19 mouse cellular contexts compared by ENCODE assay signal in the genomic region with DNA sequence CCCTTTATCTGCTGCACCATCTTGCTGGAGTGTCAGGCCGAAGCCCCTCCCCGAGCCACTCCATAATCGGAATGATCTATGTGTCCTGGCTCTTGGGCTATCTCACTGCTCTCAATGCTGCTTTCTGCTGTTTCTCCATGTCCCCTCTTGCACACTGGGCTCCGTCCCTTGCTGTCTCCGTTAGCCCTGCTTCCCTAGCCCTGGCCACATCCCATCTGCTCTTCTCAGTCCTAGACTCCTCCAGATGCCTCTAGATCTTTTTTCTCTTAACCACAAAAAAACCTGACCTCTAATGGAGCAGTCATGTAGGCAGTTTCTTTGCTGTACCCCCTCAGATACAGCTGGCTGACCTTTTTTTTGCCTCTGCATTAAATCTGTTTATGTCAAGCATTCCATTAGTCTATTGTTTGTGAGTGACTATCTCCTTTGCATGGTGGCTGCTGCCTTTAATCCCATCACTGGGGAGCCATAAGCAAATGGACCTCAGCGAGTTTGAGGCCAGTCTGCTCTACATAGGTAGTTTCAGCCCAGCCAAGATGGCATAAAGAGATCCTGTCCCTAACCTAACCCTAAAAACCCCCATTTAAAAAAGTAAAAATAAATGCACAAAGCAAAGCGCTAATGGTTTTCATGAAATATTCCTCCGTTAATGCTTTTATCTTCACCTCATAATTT. TPM values are rescaled to one million over a fixed set of nuclear protein-coding genes. Genes with fewer than 3 reads are reported as not detected.
DNase-seq lines count a peak whose midpoint lies in the region; ATAC-seq and TF ChIP-seq lines count a peak whose summit lies in the region.
"Had no signal": no experiment of that assay in that cellular context is flagged by ENCODE, and none has a peak within 500 bp of the region (broad histone marks: within the 10 kb centered on the region; RNA-seq: fewer than 3 reads in every experiment).

No protein-coding gene starts in this region.

- peaks cover 63% of the 10 kb centered on the region for H3K4me1 ChIP-seq in E14TG2a.4 (replicated peaks; ENCODE audit: low read depth, low read length)
- peaks cover 10% of the 10 kb centered on the region; the same call in 1 of the 2 replicates for H3K4me1 ChIP-seq in forebrain, embryonic 11.5 days (replicated peaks; ENCODE audit: control insufficient read depth, insufficient read depth, low read length)
- H3K4me1 ChIP-seq in hindbrain, embryonic 13.5 days (replicated peaks): peaks cover 14% of the 10 kb centered on the region
- H3K4me1 ChIP-seq in midbrain, embryonic 15.5 days: peaks cover 14% of the 10 kb centered on the region
- no peaks in the 10 kb centered on the region for H3K4me1 ChIP-seq in intestine, embryonic 15.5 days (replicated peaks)
- H3K4me1 ChIP-seq: embryonic facial prominence, embryonic 15.5 days; heart, embryonic 15.5 days; limb, embryonic 10.5 days had no signal

- peak overlapping the region; percentile 57 for H3K27ac ChIP-seq in forebrain, embryonic 11.5 days (ENCODE audit: low read depth, low read length)
- peak overlapping the region; percentile 77 for H3K27ac ChIP-seq in hindbrain, embryonic 13.5 days
- peak overlapping the region; percentile 84 for H3K27ac ChIP-seq in midbrain, embryonic 15.5 days
- H3K27ac ChIP-seq in intestine, embryonic 15.5 days: no peak overlapping the region
- H3K27ac ChIP-seq: embryonic facial prominence, embryonic 15.5 days; heart, embryonic 15.5 days; limb, embryonic 10.5 days; liver, embryonic 14.5 days had no signal

- peak; percentile 49 for ATAC-seq in forebrain, embryonic 11.5 days (replicated peaks; ENCODE audit: low FRiP score)
- ATAC-seq in hindbrain, embryonic 13.5 days (ENCODE audit: low FRiP score): peak; percentile 47
- ATAC-seq in midbrain, embryonic 15.5 days (replicated peaks): peak; percentile 62
- ATAC-seq in erythroid progenitor cell, adult 5-6 weeks (replicated peaks; ENCODE audit: low FRiP score, poor library complexity, severe bottlenecking): no peak
- ATAC-seq in intestine, embryonic 15.5 days: no peak

- no peaks in the 10 kb centered on the region for H3K36me3 ChIP-seq in E14TG2a.4 (ENCODE audit: insufficient read depth, low read length)
- H3K36me3 ChIP-seq in forebrain, embryonic 11.5 days (ENCODE audit: control insufficient read depth, insufficient read depth, low read length): no peaks in the 10 kb centered on the region
- no peaks in the 10 kb centered on the region for H3K36me3 ChIP-seq in hindbrain, embryonic 13.5 days
- no peaks in the 10 kb centered on the region for H3K36me3 ChIP-seq in midbrain, embryonic 15.5 days (replicated peaks)
- no peaks in the 10 kb centered on the region for H3K36me3 ChIP-seq in intestine, embryonic 15.5 days
- H3K36me3 ChIP-seq: embryonic facial prominence, embryonic 15.5 days; heart, embryonic 15.5 days; limb, embryonic 10.5 days had no signal

- no peaks in the 10 kb centered on the region for H3K9me3 ChIP-seq in E14TG2a.4 (ENCODE audit: low read length)
- no peaks in the 10 kb centered on the region for H3K9me3 ChIP-seq in forebrain, embryonic 11.5 days (ENCODE audit: control insufficient read depth, low read length)
- no peaks in the 10 kb centered on the region for H3K9me3 ChIP-seq in hindbrain, embryonic 13.5 days
- no peaks in the 10 kb centered on the region for H3K9me3 ChIP-seq in midbrain, embryonic 15.5 days
- H3K9me3 ChIP-seq in intestine, embryonic 15.5 days: no peaks in the 10 kb centered on the region
- H3K9me3 ChIP-seq: embryonic facial prominence, embryonic 15.5 days; heart, embryonic 15.5 days; limb, embryonic 10.5 days had no signal

- peak overlapping the region; percentile 31; the same call in 1 of the 2 replicates for H3K4me2 ChIP-seq in forebrain, embryonic 11.5 days (ENCODE audit: low read depth, low read length, severe bottlenecking)
- H3K4me2 ChIP-seq in hindbrain, embryonic 13.5 days: peak overlapping the region; percentile 35
- H3K4me2 ChIP-seq in midbrain, embryonic 15.5 days: peak overlapping the region; percentile 37
- no peak overlapping the region for H3K4me2 ChIP-seq in intestine, embryonic 15.5 days (replicated peaks)
- H3K4me2 ChIP-seq: embryonic facial prominence, embryonic 15.5 days; heart, embryonic 15.5 days had no signal

- no peak for TF ChIP-seq CTCF in E14TG2a.4 (conservative IDR thresholded peaks at IDR 0.05; ENCODE audit: low read length)

- no peak for DNase-seq in forebrain, embryonic 11.5 days (ENCODE audit: low spot score)
- no peak for DNase-seq in lung, postnatal 14 days
- DNase-seq in heart, postnatal 4 days: no peak
- DNase-seq: adrenal gland, postnatal 10 days; cerebellum, postnatal 14 days; kidney, postnatal 10 days; lung, postnatal 36 days; spleen, adult 18-20 months; thymus, postnatal 25 days had no signal

- H3K4me3 ChIP-seq in E14TG2a.4 (replicated peaks; ENCODE audit: low read length): 0 out of 2 replicates have a peak overlapping the region, but pooled peaks have one; percentile 10
- no peak overlapping the region for H3K4me3 ChIP-seq in forebrain, embryonic 11.5 days (ENCODE audit: low read depth, low read length)
- no peak overlapping the region for H3K4me3 ChIP-seq in hindbrain, embryonic 13.5 days
- no peak overlapping the region for H3K4me3 ChIP-seq in midbrain, embryonic 15.5 days
- H3K4me3 ChIP-seq in intestine, embryonic 15.5 days (replicated peaks): no peak overlapping the region
- H3K4me3 ChIP-seq: embryonic facial prominence, embryonic 15.5 days; heart, embryonic 15.5 days; limb, embryonic 10.5 days had no signal

- WGBS in forebrain, embryonic 11.5 days: 30% methylated on average over 8 of the region's 8 CpGs
- WGBS in hindbrain, embryonic 13.5 days: 55% methylated on average over 8 of the region's 8 CpGs
- 32% methylated on average over 8 of the region's 8 CpGs for WGBS in midbrain, embryonic 15.5 days
- 62% methylated on average over 8 of the region's 8 CpGs for WGBS in intestine, embryonic 15.5 days

- no peaks in the 10 kb centered on the region for H3K27me3 ChIP-seq in E14TG2a.4 (ENCODE audit: insufficient read depth, low read length)
- H3K27me3 ChIP-seq in forebrain, embryonic 11.5 days (ENCODE audit: control insufficient read depth, insufficient read depth, low read length): no peaks in the 10 kb centered on the region
- H3K27me3 ChIP-seq in hindbrain, embryonic 13.5 days: no peaks in the 10 kb centered on the region
- no peaks in the 10 kb centered on the region for H3K27me3 ChIP-seq in midbrain, embryonic 15.5 days (replicated peaks)
- no peaks in the 10 kb centered on the region for H3K27me3 ChIP-seq in intestine, embryonic 15.5 days (replicated peaks)
- H3K27me3 ChIP-seq: embryonic facial prominence, embryonic 15.5 days; heart, embryonic 15.5 days had no signal

- H3K9ac ChIP-seq in forebrain, embryonic 11.5 days (ENCODE audit: low read length): no peak overlapping the region; the same call in 1 of the 2 replicates
- H3K9ac ChIP-seq in hindbrain, embryonic 13.5 days: no peak overlapping the region
- no peak overlapping the region for H3K9ac ChIP-seq in midbrain, embryonic 15.5 days
- H3K9ac ChIP-seq in intestine, embryonic 15.5 days: no peak overlapping the region
- H3K9ac ChIP-seq: embryonic facial prominence, embryonic 15.5 days; heart, embryonic 15.5 days; liver, embryonic 14.5 days had no signal

RNA-seq across cellular contexts. Expression of gene Slc16a14, which starts 45.5 kb away (rescaled TPM):
- polyA plus RNA-seq in forebrain, embryonic 11.5 days (2014; fragmentation: Nextera tagmentation; extraction: Ambion mirVana): 3.0 and 4.5 TPM in 2 replicates
- polyA plus RNA-seq in hindbrain, embryonic 13.5 days (2015; fragmentation: Nextera tagmentation; extraction: Ambion mirVana): 14.0 and 14.6 TPM in 2 replicates
- 21.5 and 25.1 TPM in 2 replicates for polyA plus RNA-seq in midbrain, embryonic 15.5 days (2015; fragmentation: Nextera tagmentation; extraction: Ambion mirVana)
- total RNA-seq in erythroid progenitor cell, adult 5-6 weeks (2015; ENCODE audit: low replicate concordance): not detected in 2 replicates
- 0.13 TPM in 1 of 2 replicates, not detected in the other for total RNA-seq in erythroid progenitor cell, adult 5-6 weeks (2017; ENCODE audit: low replicate concordance)
- polyA plus RNA-seq in intestine, embryonic 15.5 days (2015; fragmentation: Nextera tagmentation; extraction: Ambion mirVana): 0.19 and 0.23 TPM in 2 replicates
- total RNA-seq in heart, postnatal 4 days (2021): under 1 TPM; 0.11 to 0.38 TPM
- total RNA-seq: granulocyte monocyte progenitor cell, adult 5-6 weeks had no signal
- polyA plus RNA-seq: liver, embryonic 14.5 days had no signal

RNA-seq across cellular contexts. Expression of gene Trip12, which starts 49.2 kb away (rescaled TPM):
- polyA plus RNA-seq in forebrain, embryonic 11.5 days (2014; fragmentation: Nextera tagmentation; extraction: Ambion mirVana): 85.4 and 98.9 TPM in 2 replicates
- 59.9 and 66.5 TPM in 2 replicates for polyA plus RNA-seq in hindbrain, embryonic 13.5 days (2015; fragmentation: Nextera tagmentation; extraction: Ambion mirVana)
- polyA plus RNA-seq in midbrain, embryonic 15.5 days (2015; fragmentation: Nextera tagmentation; extraction: Ambion mirVana): 53.1 and 53.2 TPM in 2 replicates
- total RNA-seq in erythroid progenitor cell, adult 5-6 weeks (2015; ENCODE audit: low replicate concordance): 90.1 and 113 TPM in 2 replicates
- total RNA-seq in erythroid progenitor cell, adult 5-6 weeks (2017; ENCODE audit: low replicate concordance): 124 and 203 TPM in 2 replicates
- polyA plus RNA-seq in intestine, embryonic 15.5 days (2015; fragmentation: Nextera tagmentation; extraction: Ambion mirVana): 48.9 and 54.2 TPM in 2 replicates
- total RNA-seq in heart, postnatal 4 days (2021): 100 to 1,000 TPM; 252 to 260 TPM

RNA-seq across cellular contexts. Expression of gene Fbxo36, which starts 49.8 kb away (rescaled TPM):
- 10.3 and 11.8 TPM in 2 replicates for polyA plus RNA-seq in forebrain, embryonic 11.5 days (2014; fragmentation: Nextera tagmentation; extraction: Ambion mirVana)
- 8.6 and 11.3 TPM in 2 replicates for polyA plus RNA-seq in hindbrain, embryonic 13.5 days (2015; fragmentation: Nextera tagmentation; extraction: Ambion mirVana)
- polyA plus RNA-seq in midbrain, embryonic 15.5 days (2015; fragmentation: Nextera tagmentation; extraction: Ambion mirVana): 5.1 and 6.0 TPM in 2 replicates
- 5.8 TPM in 1 of 2 replicates, not detected in the other for total RNA-seq in erythroid progenitor cell, adult 5-6 weeks (2015; ENCODE audit: low replicate concordance)
- total RNA-seq in erythroid progenitor cell, adult 5-6 weeks (2017; ENCODE audit: low replicate concordance): 1.7 TPM in 1 of 2 replicates, not detected in the other
- 12.3 and 14.9 TPM in 2 replicates for polyA plus RNA-seq in intestine, embryonic 15.5 days (2015; fragmentation: Nextera tagmentation; extraction: Ambion mirVana)
- total RNA-seq in heart, postnatal 4 days (2021): 1 to 10 TPM; 1.4 to 2.4 TPM

Comparison
In these comparisons a context has a peak if more than half of its experiments do, and no peak if none do; other contexts are left out.
1. ATAC-seq: peak in forebrain, embryonic 11.5 days (single experiment), hindbrain, embryonic 13.5 days (single experiment) and midbrain, embryonic 15.5 days (single experiment); none in erythroid progenitor cell, adult 5-6 weeks (single experiment) and intestine, embryonic 15.5 days (single experiment).